Mouse (Mus musculus): ENCODE data around the gene Inhbb.

- TF ChIP-seq CTCF (IDR thresholded peaks at IDR 0.05) (no peak), EP300 (IDR thresholded peaks at IDR 0.05) (no peak)
Measured at GRCm38 (mm10) chr1:119419151-119420105, 2.6 kb downstream of the Inhbb start.
